Mouse (Mus musculus) adrenal gland, adult 18-20 months (tissue): Measurements from ENCODE around the gene Adam19. TPM values are rescaled to one million over a fixed set of nuclear protein-coding genes. Genes with fewer than 3 reads are reported as not detected.
"Not testable (repeated sequence)": the region's sequence is repeated elsewhere in the genome, so short reads cannot be mapped to it uniquely, and the experiment has no call there.

Experiments
- DNase-seq, 2 experiments: peaks; one replicate each; pipeline ENCODE4 v3.0.0; 2021 to 2022; ENCODE audit warnings: low spot score in 2 of 2
- total RNA-seq, 2 experiments: library from RNA; stranded (reverse); gene quantifications; 1 replicate in 1 of 2; 2 replicates in 1 of 2; pipeline ENCODE4 v1.2.3; 2021

The Adam19 gene
- total RNA-seq, 2 experiments from 2014 or later = 1.5 to 3.5 TPM

GRCm38 (mm10) chr11:46126827-46127410, 71.1 kb downstream of the Adam19 start:
- no peak for DNase-seq

GRCm38 (mm10) chr11:46127621-46128547, 72.1 kb downstream of the Adam19 start:
- no peak for DNase-seq

- peak; percentile 82 to 84 for DNase-seq
Measured at GRCm38 (mm10) chr11:46128548-46128945, 72.8 kb downstream of the Adam19 start.

GRCm38 (mm10) chr11:46131022-46131986, 75.5 kb downstream of the Adam19 start:
- DNase-seq = no peak

GRCm38 (mm10) chr11:46134899-46135298, 79.1 kb downstream of the Adam19 start:
- no peak for DNase-seq

GRCm38 (mm10) chr11:46143342-46143741, 87.5 kb downstream of the Adam19 start:
- no peak for DNase-seq

GRCm38 (mm10) chr11:46145163-46145875, 89.5 kb downstream of the Adam19 start:
- DNase-seq = no peak

GRCm38 (mm10) chr11:46146619-46147018, 90.8 kb downstream of the Adam19 start:
- no peak for DNase-seq

- DNase-seq = no peak
Measured at GRCm38 (mm10) chr11:46156945-46157344, 101.2 kb downstream of the Adam19 start.

- no peak for DNase-seq
Measured at GRCm38 (mm10) chr11:46157462-46157861, 101.7 kb downstream of the Adam19 start.

- peak in 1 of 2 experiments; percentile 20 for DNase-seq
Measured at GRCm38 (mm10) chr11:46165866-46166585, 110.2 kb downstream of the Adam19 start, which contains the start of gene Nipal4. Gene Nipal4, minus strand, starts transcription at chr11:46166508.

GRCm38 (mm10) chr11:46168506-46168905, 112.7 kb downstream of the Adam19 start:
- DNase-seq = no peak

- peak in 1 of 2 experiments; percentile 7 for DNase-seq
Measured at GRCm38 (mm10) chr11:46169908-46170307, 114.1 kb downstream of the Adam19 start.

- DNase-seq = no peak
Measured at GRCm38 (mm10) chr11:46172128-46172527, 116.3 kb downstream of the Adam19 start.

- DNase-seq = no peak
Measured at GRCm38 (mm10) chr11:46176155-46176554, 120.4 kb downstream of the Adam19 start.

GRCm38 (mm10) chr11:46177246-46178043, 121.7 kb downstream of the Adam19 start:
- no peak for DNase-seq

- DNase-seq = not testable (repeated sequence)
Measured at GRCm38 (mm10) chr11:46182031-46182430, 126.2 kb downstream of the Adam19 start.

- no peak for DNase-seq
Measured at GRCm38 (mm10) chr11:46184946-46185345, 129.2 kb downstream of the Adam19 start.

- DNase-seq = no peak
Measured at GRCm38 (mm10) chr11:46185486-46185885, 129.7 kb downstream of the Adam19 start.
